Mouse (Mus musculus) adrenal gland (tissue): Measurements from ENCODE around the gene Kcnj5.

Experiments used
- intact Hi-C: fragments of 180-260 bp; cut with DNase I; formaldehyde crosslinking; loops from one replicate; pipeline ENCODE4 v1.15.1; 2025
- long read RNA-seq, 2 experiments: library from polyadenylated mRNA; unstranded; transcript quantifications; one replicate each; pipeline ENCODE4 v2.0.0; 2020; ENCODE audit warnings: borderline replicate concordance in 1 of 2; ENCODE audit not compliant: insufficient replicate concordance in 1 of 2

The Kcnj5 gene
- long read RNA-seq, experiment 1: 0 reads
- long read RNA-seq, experiment 2, partial matches to known transcripts: 0 of 1 reads
- long read RNA-seq, experiment 2, other reads (novel, unspliced or antisense): 1 of 1 reads

- intact Hi-C loops: loop anchor here (10.0 kb wide), 1 partner anchor 399 kb away; no protein-coding TSS in a partner anchor
Observed at GRCm38 (mm10) chr9:32344051-32344450, at the start of gene Kcnj5. Gene Kcnj5 (minus strand): TSS chr9:32344350.

GRCm38 (mm10) chr9:32392716-32393115, 48.6 kb upstream of the Kcnj5 start:
- intact Hi-C loops: no loop called here

GRCm38 (mm10) chr9:32391701-32392100, 47.6 kb upstream of the Kcnj5 start:
- intact Hi-C loops: no loop called here

GRCm38 (mm10) chr9:32391092-32391491, 46.9 kb upstream of the Kcnj5 start:
- intact Hi-C loops: no loop called here

- intact Hi-C loops: no loop called here
Observed at GRCm38 (mm10) chr9:32388120-32388519, 44.0 kb upstream of the Kcnj5 start.

- intact Hi-C loops: no loop called here
Observed at GRCm38 (mm10) chr9:32384906-32385305, 40.8 kb upstream of the Kcnj5 start.

- intact Hi-C loops: no loop called here
Observed at GRCm38 (mm10) chr9:32376863-32377590, 32.9 kb upstream of the Kcnj5 start.

- intact Hi-C loops: no loop called here
Observed at GRCm38 (mm10) chr9:32376031-32376430, 31.9 kb upstream of the Kcnj5 start.

- intact Hi-C loops: no loop called here
Observed at GRCm38 (mm10) chr9:32373656-32374055, 29.5 kb upstream of the Kcnj5 start.

- intact Hi-C loops: no loop called here
Observed at GRCm38 (mm10) chr9:32372202-32372601, 28.1 kb upstream of the Kcnj5 start, which contains the start of gene Kcnj1. Gene Kcnj1 (plus strand): TSS chr9:32372493.

- intact Hi-C loops: no loop called here
Observed at GRCm38 (mm10) chr9:32369388-32369787, 25.2 kb upstream of the Kcnj5 start.

GRCm38 (mm10) chr9:32368812-32369211, 24.7 kb upstream of the Kcnj5 start:
- intact Hi-C loops: no loop called here

GRCm38 (mm10) chr9:32360770-32361169, 16.6 kb upstream of the Kcnj5 start:
- intact Hi-C loops: no loop called here

GRCm38 (mm10) chr9:32350332-32350731, 6.2 kb upstream of the Kcnj5 start:
- intact Hi-C loops: loop anchor here (1.0 kb wide), 1 partner anchor 78 kb away; no protein-coding TSS in a partner anchor

- intact Hi-C loops: loop anchor here (10.0 kb wide), 1 partner anchor 405 kb away; no protein-coding TSS in a partner anchor
Observed at GRCm38 (mm10) chr9:32349344-32349743, 5.2 kb upstream of the Kcnj5 start.

- intact Hi-C loops: loop anchor here (10.0 kb wide), 1 partner anchor 403 kb away; no protein-coding TSS in a partner anchor
Observed at GRCm38 (mm10) chr9:32348096-32348495, 3.9 kb upstream of the Kcnj5 start.

- intact Hi-C loops: loop anchor here (10.0 kb wide), 1 partner anchor 400 kb away; no protein-coding TSS in a partner anchor
Observed at GRCm38 (mm10) chr9:32344489-32344888, 339 bp upstream of the Kcnj5 start.

- intact Hi-C loops: loop anchor here (10.0 kb wide), 1 partner anchor 398 kb away; no protein-coding TSS in a partner anchor
Observed at GRCm38 (mm10) chr9:32342929-32343328, 1.2 kb downstream of the Kcnj5 start.

- intact Hi-C loops: loop anchor here (10.0 kb wide), 1 partner anchor 396 kb away; no protein-coding TSS in a partner anchor
Observed at GRCm38 (mm10) chr9:32340831-32341230, 3.3 kb downstream of the Kcnj5 start.

- intact Hi-C loops: loop anchor here (10.0 kb wide), 1 partner anchor 371 kb away; no protein-coding TSS in a partner anchor
Observed at GRCm38 (mm10) chr9:32335389-32336150, 8.6 kb downstream of the Kcnj5 start.

GRCm38 (mm10) chr9:32331162-32331561, 13.0 kb downstream of the Kcnj5 start:
- intact Hi-C loops: loop anchor here (10.0 kb wide), 1 partner anchor 366 kb away; no protein-coding TSS in a partner anchor

- intact Hi-C loops: no loop called here
Observed at GRCm38 (mm10) chr9:32328777-32329176, 15.4 kb downstream of the Kcnj5 start.
